Mouse (Mus musculus): ENCODE results near the gene Rnf8.

DNA sequence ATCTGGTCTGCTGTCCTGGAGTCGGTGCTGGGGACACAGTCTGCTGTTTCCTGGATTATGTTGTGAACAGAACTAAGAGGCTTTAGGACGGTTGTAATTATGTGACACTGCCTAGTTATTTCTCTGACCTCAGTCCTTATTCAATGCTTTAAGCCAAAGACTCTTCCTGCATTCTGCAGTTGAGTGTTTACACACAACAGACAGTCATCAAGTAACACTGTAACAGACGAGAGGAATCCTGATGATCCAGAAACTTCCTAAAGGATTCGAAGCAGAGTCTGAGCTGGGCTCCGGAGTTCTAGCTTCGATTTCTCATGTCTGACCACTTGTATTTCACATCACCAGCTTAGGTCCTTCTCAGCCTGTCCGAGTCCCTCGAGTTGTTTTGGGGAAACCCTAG is 63.9 kb downstream of the Rnf8 start:
- TF ChIP-seq CTCF (IDR thresholded peaks at IDR 0.05; ENCODE audit: low read depth) (no peak), EP300 (IDR thresholded peaks at IDR 0.05; ENCODE audit: low read depth) (no peak)
